Mouse (Mus musculus) forebrain, embryonic 14.5 days (tissue): Measurements from ENCODE around the gene Tdgf1. TPM values are rescaled to one million over a fixed set of nuclear protein-coding genes. Genes with fewer than 3 reads are reported as not detected.

Experiments
- ATAC-seq: fragments of 200-750 bp; cut with Nextera tagmentation; 2 replicates; pipeline ENCODE4 v1.8.0; 2017; ENCODE audit warnings: mild to moderate bottlenecking, moderate library complexity
- DNase-seq: peaks from one replicate; pipeline ENCODE4 v3.0.0-alpha.2; 2015; ENCODE audit warnings: low spot score
- H3K27ac ChIP-seq: fragments of 300-500 bp; sonication (generic); 2 replicates; pipeline ENCODE4 v1.5.1; 2014; ENCODE audit warnings: low read depth, mild to moderate bottlenecking, control low read depth, low read length, moderate library complexity
- H3K27me3 ChIP-seq: fragments of 300-500 bp; sonication (generic); replicated peaks from 2 replicates; pipeline ENCODE4 v1.6.1; 2014; ENCODE audit warnings: low read length, control low read depth, mixed read lengths; ENCODE audit not compliant: control insufficient read depth, insufficient read depth
- H3K36me3 ChIP-seq: fragments of 300-500 bp; sonication (generic); 2 replicates; pipeline ENCODE4 v1.6.1; 2014; ENCODE audit warnings: low read length, control low read depth; ENCODE audit not compliant: control insufficient read depth, insufficient read depth
- H3K4me1 ChIP-seq: fragments of 300-500 bp; sonication (generic); 2 replicates; pipeline ENCODE4 v1.6.1; 2014; ENCODE audit warnings: antibody characterized with exemption, low read length, control low read depth; ENCODE audit not compliant: control insufficient read depth, insufficient read depth
- H3K4me2 ChIP-seq: fragments of 300-500 bp; sonication (generic); 2 replicates; pipeline ENCODE4 v1.6.1; 2014; ENCODE audit warnings: mild to moderate bottlenecking, control low read depth, low read length
- H3K4me3 ChIP-seq: fragments of 300-500 bp; sonication (generic); 2 replicates; pipeline ENCODE4 v1.5.1; 2014; ENCODE audit warnings: low read depth, low read length, control low read depth
- H3K9ac ChIP-seq: fragments of 300-500 bp; sonication (generic); 2 replicates; pipeline ENCODE4 v1.6.1; 2014; ENCODE audit warnings: mild to moderate bottlenecking, low read length, control low read depth, moderate library complexity
- H3K9me3 ChIP-seq: fragments of 300-500 bp; sonication (generic); replicated peaks from 2 replicates; pipeline ENCODE4 v1.6.1; 2016; ENCODE audit warnings: low read length, control low read depth, mixed read lengths; ENCODE audit not compliant: control insufficient read depth
- WGBS: fragments of 180-500 bp; shearing (Covaris S2); extraction: QIAGEN DNeasy Blood & Tissue Kit; methylation state at CpG from one replicate; pipeline ENCODE4 v1.1.7; 2014; 5-methylcytosine and 5-hydroxymethylcytosine counted together
- polyA plus RNA-seq: library from polyadenylated mRNA; unstranded; fragments of >200 nt; fragmentation: Nextera tagmentation; extraction: Ambion mirVana; gene quantifications from 2 replicates; pipeline ENCODE4 v1.2.1, GENCODE M21; 2014

Gene Tdgf1
- not detected in 2 replicates for polyA plus RNA-seq

DNA sequence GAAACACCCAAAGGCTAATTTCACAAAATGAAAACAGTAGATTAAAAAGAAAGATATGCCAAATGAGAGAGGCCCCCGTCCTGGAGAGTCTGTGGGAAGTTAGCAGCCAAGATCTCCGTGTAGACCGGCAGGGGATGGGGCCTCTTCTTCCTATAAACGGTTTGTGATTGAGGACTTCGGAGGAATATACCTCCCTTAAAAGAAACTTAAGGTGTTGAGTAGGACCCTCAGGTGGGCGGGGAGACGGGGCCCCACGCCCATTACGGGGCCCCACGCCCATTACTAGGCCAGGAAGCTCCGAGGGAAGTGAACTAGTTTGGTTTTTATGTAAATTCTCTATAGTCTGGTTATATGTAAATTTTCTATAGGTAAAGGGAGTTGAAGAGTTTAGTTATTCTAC, at the start of gene Tdgf1:
Tdgf1 (minus strand) TSS at position 233 of the 400 bp plus-strand sequence.
- Histone ChIP-seq H3K9ac (peak within 1 kb of the TSS; percentile 17; the same call in 1 of the 2 replicates), H3K36me3 (no peaks in the 10 kb centered on the region), H3K4me3 (no peak within 1 kb of the TSS), H3K4me2 (peak within 1 kb of the TSS; percentile 16; the same call in 1 of the 2 replicates), H3K27me3 (peaks cover 16% of the 10 kb centered on the region; the same call in 1 of the 2 replicates), H3K4me1 (0 out of 2 replicates have a peak, but pooled peaks cover 6% of the 10 kb centered on the region), H3K9me3 (no peaks in the 10 kb centered on the region), H3K27ac (no peak within 1 kb of the TSS)
- no peak for DNase-seq
- ATAC-seq, result no peak
- whole genome bisulfite sequencing, result 15% methylated on average over 11 of the region's 11 CpGs

DNA sequence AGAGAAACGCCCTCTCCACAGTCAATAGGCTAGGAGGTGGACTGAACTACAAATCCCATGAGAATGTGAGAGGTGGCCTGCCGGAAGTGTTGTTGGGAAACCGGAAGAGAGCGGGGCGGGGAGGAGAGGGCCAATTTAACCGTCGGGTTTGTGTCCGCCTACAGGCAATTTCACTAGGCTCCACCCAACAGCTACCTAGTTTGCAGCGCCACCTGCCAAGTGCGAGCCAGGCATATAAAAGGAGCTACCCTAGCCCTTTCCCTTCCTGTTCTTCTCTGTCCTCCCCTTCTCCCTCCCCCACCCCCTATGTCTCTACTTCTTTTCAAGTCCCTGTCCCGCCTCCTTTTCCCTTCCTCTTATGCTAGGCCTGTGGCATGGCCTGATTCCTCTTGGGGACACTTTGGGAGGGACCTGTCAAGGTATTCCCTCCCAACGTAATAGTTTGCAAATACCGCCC, 48.8 kb upstream of the Tdgf1 start:
- H3K27me3 ChIP-seq, result no peaks in the 10 kb centered on the region
- H3K4me1 ChIP-seq, result no peaks in the 10 kb centered on the region
- no peaks in the 10 kb centered on the region for H3K36me3 ChIP-seq
- ATAC-seq, result peak; percentile 91
- peak overlapping the region; percentile 45; the same call in 1 of the 2 replicates for H3K9ac ChIP-seq
- peak; percentile 90 for DNase-seq
- H3K4me2 ChIP-seq, result peak overlapping the region; percentile 45
- WGBS, result 7% methylated on average over 13 of the region's 13 CpGs
- peak overlapping the region; percentile 36 for H3K4me3 ChIP-seq
- H3K9me3 ChIP-seq, result no peaks in the 10 kb centered on the region
- H3K27ac ChIP-seq, result no peak overlapping the region

DNA sequence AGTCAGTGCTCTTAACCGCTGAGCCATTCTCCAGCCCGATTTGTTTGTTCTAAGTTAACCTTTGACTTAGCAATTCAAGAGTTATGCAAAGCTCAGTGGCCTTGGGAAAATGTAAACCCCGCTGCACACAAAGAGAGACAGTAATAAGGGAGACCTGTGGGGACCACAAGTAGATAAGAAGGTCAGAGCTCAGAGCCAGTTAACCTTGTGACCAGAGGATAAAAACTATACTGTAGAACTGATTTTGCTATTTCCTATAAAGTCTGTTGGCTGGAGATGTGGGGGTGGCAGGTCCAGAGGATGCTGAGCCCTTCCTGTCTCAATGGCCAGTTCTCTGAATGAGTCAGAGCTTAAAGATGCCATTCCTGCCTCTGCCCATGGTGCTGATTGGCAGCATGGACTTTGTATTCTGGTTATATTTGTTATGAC, 47.3 kb upstream of the Tdgf1 start:
- Histone ChIP-seq H3K9me3 (no peaks in the 10 kb centered on the region), H3K9ac (no peak overlapping the region), H3K4me2 (no peak overlapping the region), H3K36me3 (no peaks in the 10 kb centered on the region), H3K27ac (no peak overlapping the region), H3K27me3 (no peaks in the 10 kb centered on the region), H3K4me1 (no peaks in the 10 kb centered on the region), H3K4me3 (no peak overlapping the region)
- ATAC-seq, result no peak
- no peak for DNase-seq
- 57% methylated on average over 3 of the region's 3 CpGs for WGBS

DNA sequence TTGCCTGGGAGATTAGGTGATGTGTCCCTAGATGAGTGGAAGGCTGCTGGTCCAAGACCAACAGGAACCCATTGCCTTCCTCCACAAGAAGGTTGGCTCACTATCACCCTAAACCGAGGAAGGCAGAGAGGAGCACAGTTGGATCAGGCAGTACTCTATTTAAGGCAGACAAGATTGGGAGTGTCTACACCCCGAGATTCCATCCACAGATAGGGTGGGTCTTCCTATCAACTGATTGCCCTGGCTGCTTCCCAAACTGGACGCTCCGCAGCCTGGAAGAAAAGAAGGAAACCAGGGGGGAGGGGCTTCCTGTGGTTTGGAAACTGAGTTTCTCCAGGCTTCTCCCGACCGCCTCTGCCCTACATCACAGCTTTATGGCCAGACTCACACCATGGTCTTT, 44.2 kb upstream of the Tdgf1 start, which contains the start of gene Rtp3:
Rtp3 (minus strand) TSS at position 380 of the 400 bp plus-strand sequence.
- DNase-seq, result no peak
- no peak for ATAC-seq
- no peak within 1 kb of the TSS for H3K4me3 ChIP-seq
- H3K36me3 ChIP-seq, result no peaks in the 10 kb centered on the region
- H3K27me3 ChIP-seq, result no peaks in the 10 kb centered on the region
- 74% methylated on average over 6 of the region's 6 CpGs for WGBS
- H3K27ac ChIP-seq, result no peak within 1 kb of the TSS
- H3K4me1 ChIP-seq, result no peaks in the 10 kb centered on the region
- no peaks in the 10 kb centered on the region for H3K9me3 ChIP-seq
- no peak within 1 kb of the TSS for H3K9ac ChIP-seq
- H3K4me2 ChIP-seq, result no peak within 1 kb of the TSS

DNA sequence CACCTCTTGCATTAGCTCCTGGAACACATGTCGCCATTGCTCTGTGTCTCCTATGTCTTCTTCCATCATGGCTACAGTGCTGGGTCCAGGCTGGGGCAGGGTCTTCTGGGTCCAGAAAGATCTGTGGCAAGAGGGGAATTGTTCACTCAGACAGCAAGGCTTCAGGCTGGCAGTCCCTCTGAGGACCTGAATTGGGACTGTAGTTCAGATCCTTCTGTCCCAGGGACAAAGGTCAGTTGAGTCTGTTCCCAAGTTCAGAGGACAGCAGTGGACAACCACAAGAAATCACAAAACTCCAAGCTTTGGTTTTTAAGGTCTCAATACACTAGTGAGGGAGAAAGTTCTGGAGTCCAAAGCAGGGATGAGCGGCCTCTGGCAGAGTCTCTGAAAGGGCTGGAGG, 43.6 kb upstream of the Tdgf1 start:
- DNase-seq (no peak), ATAC-seq (no peak)
- no peak overlapping the region for H3K27ac ChIP-seq
- no peaks in the 10 kb centered on the region for H3K4me1 ChIP-seq
- no peak overlapping the region for H3K4me2 ChIP-seq
- no peaks in the 10 kb centered on the region for H3K27me3 ChIP-seq
- no peak overlapping the region for H3K4me3 ChIP-seq
- no peak overlapping the region for H3K9ac ChIP-seq
- WGBS, result 89% methylated on average over 2 of the region's 2 CpGs
- H3K36me3 ChIP-seq, result no peaks in the 10 kb centered on the region
- H3K9me3 ChIP-seq, result no peaks in the 10 kb centered on the region

DNA sequence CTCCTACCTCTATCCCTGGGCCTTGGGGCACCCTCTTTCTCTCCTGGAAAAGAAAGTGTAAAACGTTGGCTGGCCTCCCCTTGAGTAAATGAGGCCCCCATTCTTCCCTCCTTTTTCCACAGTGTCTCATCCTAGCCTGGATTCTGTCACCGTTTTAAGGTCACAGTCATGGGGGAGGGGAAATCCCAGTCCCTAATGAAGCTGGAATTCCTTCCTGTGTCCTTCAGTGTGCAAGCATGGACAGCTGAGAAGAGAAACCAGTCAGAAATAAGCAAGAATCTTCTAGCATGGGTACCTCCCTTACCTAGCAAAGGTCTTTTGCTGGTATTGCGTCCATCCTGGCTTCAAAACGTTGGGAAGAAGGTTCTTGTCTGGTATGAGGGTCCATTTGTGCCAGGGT, 43.2 kb upstream of the Tdgf1 start:
- 69% methylated on average over 4 of the region's 4 CpGs for WGBS
- ATAC-seq (no peak), DNase-seq (no peak)
- H3K9ac ChIP-seq, result no peak overlapping the region
- H3K4me3 ChIP-seq, result no peak overlapping the region
- no peak overlapping the region for H3K27ac ChIP-seq
- no peak overlapping the region for H3K4me2 ChIP-seq
- H3K27me3 ChIP-seq, result no peaks in the 10 kb centered on the region
- no peaks in the 10 kb centered on the region for H3K4me1 ChIP-seq
- no peaks in the 10 kb centered on the region for H3K36me3 ChIP-seq
- no peaks in the 10 kb centered on the region for H3K9me3 ChIP-seq

DNA sequence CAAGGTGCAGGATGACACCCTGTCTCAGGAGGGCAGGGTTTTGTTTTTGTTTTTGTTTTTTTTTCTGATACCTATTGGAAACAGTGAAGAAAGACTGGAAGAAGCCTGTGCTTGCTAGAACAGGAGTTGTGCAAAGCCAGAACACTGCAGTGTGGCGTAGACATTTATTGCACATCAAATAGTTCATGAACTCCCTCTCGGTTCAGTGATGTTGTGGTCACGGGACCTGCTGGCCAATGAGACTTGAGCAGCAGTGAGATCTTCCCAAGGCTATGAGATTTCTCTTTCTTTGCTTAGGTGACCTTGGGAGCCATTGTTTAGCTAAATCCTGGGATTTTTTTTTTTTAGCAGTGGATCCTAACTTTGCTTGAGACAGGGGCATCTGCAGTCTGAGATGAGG, 42.1 kb upstream of the Tdgf1 start:
- WGBS, result 84% methylated on average over 3 of the region's 3 CpGs
- no peaks in the 10 kb centered on the region for H3K4me1 ChIP-seq

DNA sequence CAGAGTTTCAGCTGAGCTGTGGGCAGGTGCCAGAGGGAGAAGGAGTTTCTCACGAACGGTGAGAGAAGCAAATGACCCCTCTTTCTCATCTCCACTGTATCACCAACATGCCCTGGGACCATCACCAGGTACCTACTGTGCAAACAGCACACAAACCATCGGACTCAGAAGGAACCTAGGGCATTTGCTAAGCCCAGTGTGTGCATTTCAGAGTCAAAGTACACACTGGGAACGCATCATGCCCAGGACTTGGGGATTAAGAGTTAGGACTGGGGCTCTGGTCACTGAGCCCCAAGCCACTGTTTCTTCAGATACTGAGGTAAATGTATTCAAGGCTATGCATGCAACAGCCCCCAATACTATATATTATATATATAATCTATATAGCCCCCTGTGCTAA, 41.4 kb upstream of the Tdgf1 start:
- H3K4me2 ChIP-seq, result no peak overlapping the region
- ATAC-seq (no peak), DNase-seq (no peak)
- H3K4me3 ChIP-seq, result no peak overlapping the region
- WGBS, result 89% methylated on average over 4 of the region's 4 CpGs
- H3K9ac ChIP-seq, result no peak overlapping the region
- H3K9me3 ChIP-seq, result no peaks in the 10 kb centered on the region
- no peaks in the 10 kb centered on the region for H3K27me3 ChIP-seq
- H3K36me3 ChIP-seq, result no peaks in the 10 kb centered on the region
- H3K27ac ChIP-seq, result no peak overlapping the region
- no peaks in the 10 kb centered on the region for H3K4me1 ChIP-seq

More for the DNA sequence above, 42.1 kb upstream of the Tdgf1 start:
- no peaks in the 10 kb centered on the region for H3K27me3 ChIP-seq
- no peak overlapping the region for H3K27ac ChIP-seq
- DNase-seq, result no peak
- no peak for ATAC-seq
- no peaks in the 10 kb centered on the region for H3K36me3 ChIP-seq
- H3K4me3 ChIP-seq, result no peak overlapping the region
- no peaks in the 10 kb centered on the region for H3K9me3 ChIP-seq
- no peak overlapping the region for H3K4me2 ChIP-seq
- no peak overlapping the region for H3K9ac ChIP-seq

DNA sequence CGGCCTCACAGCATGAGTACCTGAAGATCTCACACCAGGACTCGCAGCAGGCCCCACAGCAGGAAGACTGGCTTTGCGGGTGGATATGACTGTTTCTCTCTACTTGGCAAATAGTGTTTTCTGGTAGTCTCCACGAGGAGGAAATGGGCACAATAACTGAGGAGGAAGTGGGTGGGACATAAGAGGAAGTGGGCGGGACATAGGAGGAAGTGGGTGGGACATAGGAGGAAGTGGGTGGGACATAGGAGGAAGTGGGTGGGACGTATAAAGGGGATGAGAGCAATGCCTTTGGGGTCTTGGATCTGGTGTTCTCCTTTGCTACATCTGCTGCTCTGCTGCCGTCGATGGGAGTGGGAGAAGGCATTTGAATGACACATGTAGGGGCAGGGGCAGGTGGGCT, 40.0 kb upstream of the Tdgf1 start:
- Histone ChIP-seq H3K27ac (no peak overlapping the region), H3K4me3 (no peak overlapping the region), H3K9me3 (no peaks in the 10 kb centered on the region), H3K36me3 (no peaks in the 10 kb centered on the region), H3K4me2 (no peak overlapping the region), H3K27me3 (no peaks in the 10 kb centered on the region), H3K9ac (no peak overlapping the region), H3K4me1 (no peaks in the 10 kb centered on the region)
- DNase-seq, result no peak
- ATAC-seq, result no peak
- WGBS, result 88% methylated on average over 8 of the region's 8 CpGs
